Comparison of ENCODE assay signal across 10 mouse cellular contexts in genomic region chr5:115408110-115408509, GRCm38 (mm10). TPM values are rescaled to one million over a fixed set of nuclear protein-coding genes. Genes with fewer than 3 reads are reported as not detected.
A peak's percentile ranks its signal among the peaks of the same experiment; 100 is the strongest.
DNase-seq lines count a peak whose midpoint lies in the region; ATAC-seq lines count a peak whose summit lies in the region.
"Had no signal": no experiment of that assay in that cellular context is flagged by ENCODE, and none has a peak within 500 bp of the region (broad histone marks: within the 10 kb centered on the region; RNA-seq: fewer than 3 reads in every experiment).

No protein-coding gene starts in this region.

- peak overlapping the region; percentile 7; the same call in 1 of the 2 replicates for H3K4me2 ChIP-seq in lung, embryonic 16.5 days (ENCODE audit: low read depth, low read length)
- H3K4me2 ChIP-seq in intestine, embryonic 15.5 days (replicated peaks) = peak overlapping the region; percentile 25; the same call in 1 of the 2 replicates

- no peaks in the 10 kb centered on the region for H3K36me3 ChIP-seq in lung, embryonic 16.5 days (ENCODE audit: control insufficient read depth, insufficient read depth, low read length)
- H3K36me3 ChIP-seq in intestine, embryonic 15.5 days = no peaks in the 10 kb centered on the region

- no peak overlapping the region for H3K27ac ChIP-seq in lung, embryonic 16.5 days (ENCODE audit: low read length)
- no peak overlapping the region for H3K27ac ChIP-seq in intestine, embryonic 15.5 days

- 0 out of 2 replicates have a peak, but pooled peaks cover 6% of the 10 kb centered on the region for H3K4me1 ChIP-seq in lung, embryonic 16.5 days (replicated peaks; ENCODE audit: control insufficient read depth, insufficient read depth, low read length)
- peaks cover 9% of the 10 kb centered on the region; the same call in 1 of the 2 replicates for H3K4me1 ChIP-seq in intestine, embryonic 15.5 days (replicated peaks)

- H3K9me3 ChIP-seq in lung, embryonic 16.5 days (ENCODE audit: control insufficient read depth, low read length) = no peaks in the 10 kb centered on the region
- no peaks in the 10 kb centered on the region for H3K9me3 ChIP-seq in intestine, embryonic 15.5 days

- ATAC-seq in lung, embryonic 16.5 days (ENCODE audit: low read depth) = peak; percentile 72; the same call in 1 of the 2 replicates
- peak; percentile 75 for ATAC-seq in intestine, embryonic 15.5 days

- no peak overlapping the region for H3K9ac ChIP-seq in lung, embryonic 16.5 days (ENCODE audit: low read length)
- no peak overlapping the region for H3K9ac ChIP-seq in intestine, embryonic 15.5 days

- no peak overlapping the region for H3K4me3 ChIP-seq in lung, embryonic 16.5 days (ENCODE audit: low read length)
- H3K4me3 ChIP-seq in intestine, embryonic 15.5 days (replicated peaks) = no peak overlapping the region

- 19% methylated on average over 9 of the region's 9 CpGs for WGBS in lung, embryonic 16.5 days
- 27% methylated on average over 9 of the region's 9 CpGs for WGBS in intestine, embryonic 15.5 days

- H3K27me3 ChIP-seq in lung, embryonic 16.5 days (ENCODE audit: control insufficient read depth, insufficient read depth, low read depth, low read length) = peaks cover 2% of the 10 kb centered on the region
- H3K27me3 ChIP-seq in intestine, embryonic 15.5 days (replicated peaks) = no peaks in the 10 kb centered on the region

- DNase-seq in adrenal gland, postnatal 14 days = peak; percentile 52
- DNase-seq in adrenal gland, adult 8-10 months = no peak
- no peak for DNase-seq in lung, adult 18-20 months
- peak; percentile 7 for DNase-seq in skeletal muscle tissue, adult 2 months (ENCODE audit: low read depth, low spot score)
- no peak for DNase-seq in cerebellum, adult 11 months
- DNase-seq in Muller cell, postnatal 12 days (ENCODE audit: inconsistent ontology term) = no peak
- DNase-seq: layer of hippocampus, adult 9-11 months had no signal

RNA-seq across cellular contexts. Expression of gene Msi1, which starts 21.3 kb away (rescaled TPM):
- total RNA-seq in adrenal gland, postnatal 14 days (2021) = 15.2 and 15.8 TPM in 2 replicates
- total RNA-seq in adrenal gland, adult 8-10 months (2022) = 10 to 100 TPM; 17.5 to 27.3 (median 21.7) TPM
- polyA plus RNA-seq in lung, embryonic 16.5 days (2015; fragmentation: Nextera tagmentation; extraction: Ambion mirVana) = 3.9 and 6.0 TPM in 2 replicates
- polyA plus RNA-seq in intestine, embryonic 15.5 days (2015; fragmentation: Nextera tagmentation; extraction: Ambion mirVana) = 8.7 and 10.4 TPM in 2 replicates
- total RNA-seq: neutrophil, adult 5-6 weeks had no signal

RNA-seq across cellular contexts. Expression of gene Pla2g1b, which starts 58.0 kb away (rescaled TPM):
- total RNA-seq in adrenal gland, postnatal 14 days (2021) = not detected in 2 replicates
- under 1 TPM in 1 of 4 experiments, not detected in 3; 0.93 TPM for total RNA-seq in adrenal gland, adult 8-10 months (2022)
- polyA plus RNA-seq in lung, embryonic 16.5 days (2015; fragmentation: Nextera tagmentation; extraction: Ambion mirVana) = 9.7 and 9.8 TPM in 2 replicates
- polyA plus RNA-seq in intestine, embryonic 15.5 days (2015; fragmentation: Nextera tagmentation; extraction: Ambion mirVana) = 2.1 and 2.9 TPM in 2 replicates
- total RNA-seq: neutrophil, adult 5-6 weeks had no signal

RNA-seq across cellular contexts. Expression of gene Cox6a1, which starts 59.3 kb away (rescaled TPM):
- total RNA-seq in adrenal gland, postnatal 14 days (2021) = 1,778 and 1,846 TPM in 2 replicates
- total RNA-seq in adrenal gland, adult 8-10 months (2022) = 1,000 to 10,000 TPM in 2 of 4 experiments, 100 to 1,000 TPM in 2; 703 to 1,239 (median 893) TPM
- polyA plus RNA-seq in lung, embryonic 16.5 days (2015; fragmentation: Nextera tagmentation; extraction: Ambion mirVana) = 920 and 937 TPM in 2 replicates
- polyA plus RNA-seq in intestine, embryonic 15.5 days (2015; fragmentation: Nextera tagmentation; extraction: Ambion mirVana) = 1,187 and 1,356 TPM in 2 replicates

Comparison
In these comparisons a context has a peak if more than half of its experiments do, and no peak if none do; other contexts are left out.
1. DNase-seq: peak in adrenal gland, postnatal 14 days (single experiment) and skeletal muscle tissue, adult 2 months (single experiment); none in adrenal gland, adult 8-10 months (single experiment), lung, adult 18-20 months (0 of 2), cerebellum, adult 11 months (single experiment) and Muller cell, postnatal 12 days (single experiment).